Mouse (Mus musculus): ENCODE results near the gene Ager. TPM values are rescaled to one million over a fixed set of nuclear protein-coding genes. Genes with fewer than 3 reads are reported as not detected.
A peak's percentile ranks its signal among the peaks of the same experiment; 100 is the strongest.

Gene Ager
- total RNA-seq, 2 experiments from 2014 or later = 2.6 to 3.0 TPM

DNA sequence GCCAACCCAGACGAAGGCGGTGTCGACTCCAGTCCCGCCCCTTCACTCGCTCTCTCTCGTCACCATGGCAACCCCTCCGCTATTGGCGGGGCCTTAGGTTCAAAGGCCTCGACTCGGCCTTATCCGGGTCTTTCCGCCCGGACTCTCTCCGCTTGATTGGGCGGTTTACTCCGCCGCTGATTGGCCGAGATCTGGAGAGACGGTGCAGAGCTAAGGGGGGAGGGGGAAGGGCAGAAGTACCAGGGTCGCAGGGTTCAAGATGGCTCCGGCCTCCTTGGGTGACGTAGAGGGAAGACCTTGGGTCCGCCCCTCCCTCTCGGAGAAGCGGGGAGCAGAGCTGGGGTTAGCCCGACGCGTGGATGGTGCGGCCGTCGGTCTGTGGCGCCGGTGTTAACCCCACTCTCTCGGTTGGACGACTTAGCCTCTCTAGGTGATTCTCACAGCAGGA is 6.4 kb downstream of the Ager start, which contains the start of gene Agpat1:
Agpat1 (plus strand) TSS at position 202 of the 448 bp plus-strand sequence.
- peak; percentile 73 for ATAC-seq (replicated peaks; ENCODE audit: poor library complexity)

DNA sequence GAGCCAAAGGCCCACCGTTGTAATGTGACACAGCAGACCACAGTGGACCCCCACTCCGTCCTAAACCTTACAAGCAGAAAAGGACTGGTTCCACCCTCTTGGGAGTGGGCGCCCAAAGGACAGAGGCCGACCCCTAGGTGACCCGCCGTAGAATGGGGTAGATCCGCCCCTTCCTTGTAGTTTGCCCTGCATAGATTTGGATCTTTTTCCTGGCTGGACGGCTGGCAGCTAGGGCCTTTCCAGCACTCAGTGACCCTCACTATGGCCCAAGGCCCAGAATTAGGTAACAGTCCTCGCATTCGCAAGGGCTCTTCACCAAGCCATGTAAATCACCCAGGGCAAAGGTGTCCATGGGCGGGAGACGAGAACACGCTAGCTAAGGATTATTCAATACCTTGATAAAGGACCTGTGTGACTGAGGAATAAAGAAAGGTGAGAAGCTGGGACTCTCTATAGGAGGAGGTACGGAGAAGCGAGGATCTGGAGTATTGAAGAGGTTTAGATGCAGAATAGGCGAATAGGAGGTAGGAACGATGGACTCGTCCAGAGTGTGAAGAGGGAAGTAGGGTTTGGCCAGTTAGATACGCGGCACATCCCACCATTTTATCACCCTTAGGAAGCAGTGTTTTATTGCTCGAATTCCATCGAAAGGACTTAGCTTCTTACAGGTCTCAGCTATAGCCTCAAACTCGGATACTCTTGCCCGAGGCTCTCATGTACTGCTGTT is 7.0 kb downstream of the Ager start:
- ATAC-seq (replicated peaks; ENCODE audit: poor library complexity) = no peak

DNA sequence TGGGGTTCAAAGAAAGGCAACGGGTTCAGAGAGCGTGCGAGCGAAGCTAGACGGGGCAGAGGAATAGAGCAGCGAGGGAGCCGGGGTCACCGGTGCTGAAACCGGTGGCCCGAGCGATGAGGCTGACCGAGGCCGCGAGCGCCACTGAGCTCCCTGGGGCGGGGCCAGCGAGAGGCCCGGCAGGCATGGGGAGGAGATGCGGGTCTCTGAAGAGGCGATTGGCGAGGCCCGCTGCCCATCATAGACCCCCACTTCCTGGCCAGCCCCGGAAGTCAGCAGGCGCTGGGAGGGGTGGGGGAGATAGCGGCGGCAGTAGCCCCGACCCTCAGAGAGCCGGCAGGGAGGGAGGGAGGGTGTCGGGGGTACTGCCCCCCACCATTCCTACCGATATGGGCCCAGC is 7.9 kb downstream of the Ager start:
- peak; percentile 45 for ATAC-seq (replicated peaks; ENCODE audit: poor library complexity)

DNA sequence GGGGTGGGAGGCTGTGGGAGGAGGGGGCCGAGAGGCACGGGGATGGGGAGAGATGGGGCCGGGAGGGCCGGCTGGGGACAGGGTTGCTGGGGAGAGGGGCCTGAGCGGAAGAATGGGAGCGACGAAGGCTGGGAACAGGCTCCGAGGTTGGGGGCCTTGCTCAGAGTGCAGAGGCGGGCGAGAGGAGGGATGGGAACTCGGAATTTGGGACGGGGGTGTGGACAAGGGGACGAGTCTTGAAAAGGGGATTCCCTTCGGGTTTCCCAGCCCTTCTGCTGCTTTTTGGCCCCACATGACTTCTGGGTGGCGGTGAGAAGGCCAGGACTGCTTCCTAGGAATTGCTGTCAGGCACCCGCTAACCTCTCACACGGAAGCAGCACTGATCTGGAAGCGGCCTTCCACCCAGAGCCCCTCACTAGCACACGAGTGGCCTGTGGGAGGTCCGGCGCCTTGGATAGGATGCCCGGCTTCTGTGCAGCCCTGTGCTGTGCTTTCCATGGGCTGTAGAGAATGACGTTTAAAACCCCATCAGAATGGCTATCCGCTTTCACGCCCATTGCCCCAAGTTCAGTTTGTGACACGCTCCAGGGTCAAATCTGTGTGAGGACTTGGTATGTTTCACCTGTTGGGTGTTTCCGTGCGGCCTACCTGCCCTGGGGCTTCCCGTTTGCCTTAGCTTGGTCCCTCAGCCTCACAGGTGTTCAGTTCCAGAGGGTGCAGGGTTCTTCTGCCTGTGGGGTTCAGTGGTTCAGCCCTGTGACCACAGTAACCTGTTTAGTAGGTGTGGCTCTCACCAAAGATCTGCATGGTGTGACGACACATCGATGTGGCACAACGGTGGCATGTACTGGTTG is 8.8 kb downstream of the Ager start:
- ATAC-seq (replicated peaks; ENCODE audit: poor library complexity) = no peak

DNA sequence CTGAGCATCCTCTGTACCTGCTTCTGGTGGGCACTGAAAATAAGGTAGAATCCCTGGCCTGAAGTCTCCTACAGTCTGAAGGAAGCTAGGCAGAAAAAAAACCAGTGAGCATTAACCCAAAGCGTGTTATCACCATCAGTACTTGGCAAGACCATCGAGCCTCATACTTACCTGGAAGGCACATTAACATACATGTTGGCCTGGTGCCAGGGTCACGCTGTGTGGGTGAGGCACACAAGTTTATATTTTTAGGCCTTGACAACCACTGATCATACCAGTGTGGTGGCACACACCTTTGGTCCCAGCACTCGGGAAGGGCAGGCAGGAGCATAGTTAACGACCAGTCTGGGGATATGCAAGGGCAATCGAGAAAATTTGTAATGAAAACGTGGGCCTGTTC is 10.3 kb downstream of the Ager start:
- ATAC-seq (replicated peaks; ENCODE audit: poor library complexity) = no peak

DNA sequence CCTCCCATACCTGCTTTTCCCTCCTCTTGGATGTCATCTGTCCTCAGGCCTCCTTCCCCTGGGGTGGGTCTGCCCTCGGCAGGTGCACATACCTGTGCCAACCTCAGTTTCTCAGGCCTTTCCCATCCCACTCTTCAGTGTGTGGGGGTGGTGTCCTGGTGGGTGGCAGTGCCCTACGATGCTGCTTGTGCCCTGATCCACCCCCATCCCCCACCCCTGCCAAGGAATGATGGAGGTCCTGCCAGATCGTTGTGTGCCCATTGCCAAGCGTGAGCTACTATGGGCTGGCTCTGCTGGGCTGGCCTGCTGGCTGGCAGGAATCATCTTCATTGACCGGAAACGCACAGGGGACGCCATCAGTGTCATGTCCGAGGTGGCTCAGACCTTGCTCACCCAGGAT is 13.4 kb downstream of the Ager start:
- ATAC-seq (replicated peaks; ENCODE audit: poor library complexity) = no peak

DNA sequence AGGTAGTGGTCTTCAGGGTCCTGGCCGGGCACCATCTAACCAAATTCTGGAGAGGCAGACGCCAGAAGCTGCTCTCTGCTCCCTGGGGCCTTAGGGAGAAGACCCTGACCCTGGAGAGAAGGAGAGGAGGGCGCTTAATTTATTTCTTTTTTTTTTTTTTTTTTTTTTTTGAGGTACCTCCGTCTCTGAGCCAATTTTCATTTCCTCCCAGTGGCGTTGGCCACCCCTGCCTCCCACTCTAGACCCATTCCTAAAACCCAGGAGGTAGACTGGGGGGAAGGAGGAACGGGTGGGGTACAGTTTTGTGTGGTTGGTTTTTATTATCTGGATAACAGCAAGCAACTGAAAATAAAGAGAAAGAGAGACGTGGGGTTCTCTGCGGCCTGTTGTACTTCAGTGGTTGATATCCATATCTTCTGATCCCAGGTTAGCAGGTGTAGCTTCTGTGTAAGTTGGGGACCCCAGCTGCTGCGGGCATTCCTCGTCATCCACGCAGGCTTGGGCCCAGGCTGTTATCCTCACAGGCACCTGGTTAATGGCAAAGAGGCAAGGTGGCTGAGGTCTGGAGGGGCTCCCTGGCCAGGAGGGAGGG is 15.5 kb downstream of the Ager start:
- ATAC-seq (replicated peaks; ENCODE audit: poor library complexity) = peak; percentile 95

DNA sequence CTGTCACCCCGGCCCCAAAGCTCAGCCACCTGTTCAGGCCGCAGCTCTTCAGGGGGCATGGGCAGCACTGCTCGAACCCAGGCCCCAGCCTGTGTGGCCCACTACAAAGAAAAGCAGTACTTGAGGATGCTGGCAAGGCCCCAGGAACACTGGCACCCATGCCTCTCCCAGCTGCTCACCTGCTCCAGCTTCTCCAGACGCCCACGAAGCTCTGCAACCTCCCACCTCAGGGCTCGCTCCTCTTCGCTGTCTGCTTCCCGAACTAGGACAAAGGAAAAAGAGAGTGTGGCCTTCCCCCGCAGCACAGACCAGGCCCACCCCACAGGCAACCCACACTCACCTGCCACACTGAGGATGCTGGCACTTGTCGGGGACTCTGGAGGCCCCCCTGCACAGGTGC is 16.2 kb downstream of the Ager start:
- ATAC-seq (replicated peaks; ENCODE audit: poor library complexity) = no peak

DNA sequence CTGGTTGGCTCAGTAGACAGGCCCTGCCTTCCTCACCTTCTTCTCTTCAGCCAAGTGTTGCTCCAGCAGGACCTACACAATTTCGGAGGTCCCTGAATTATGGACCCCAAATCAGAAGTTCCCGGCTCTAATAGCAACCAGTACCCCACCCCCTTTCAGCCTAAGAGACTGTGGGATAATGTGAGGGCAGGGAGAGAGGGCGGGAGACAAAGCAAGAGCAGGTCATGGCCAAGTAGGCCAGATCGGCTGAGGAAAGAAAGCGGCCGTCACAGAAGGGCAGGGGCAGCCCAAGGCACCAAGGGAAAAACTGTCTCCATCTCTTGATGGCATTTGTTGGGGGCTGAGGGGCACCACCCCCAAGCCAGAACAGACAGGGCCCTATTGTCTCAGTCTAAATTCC is 18.2 kb downstream of the Ager start, which contains the start of gene Egfl8:
Egfl8 (minus strand) TSS at position 101 of the 400 bp plus-strand sequence.
- ATAC-seq (replicated peaks; ENCODE audit: poor library complexity) = no peak

DNA sequence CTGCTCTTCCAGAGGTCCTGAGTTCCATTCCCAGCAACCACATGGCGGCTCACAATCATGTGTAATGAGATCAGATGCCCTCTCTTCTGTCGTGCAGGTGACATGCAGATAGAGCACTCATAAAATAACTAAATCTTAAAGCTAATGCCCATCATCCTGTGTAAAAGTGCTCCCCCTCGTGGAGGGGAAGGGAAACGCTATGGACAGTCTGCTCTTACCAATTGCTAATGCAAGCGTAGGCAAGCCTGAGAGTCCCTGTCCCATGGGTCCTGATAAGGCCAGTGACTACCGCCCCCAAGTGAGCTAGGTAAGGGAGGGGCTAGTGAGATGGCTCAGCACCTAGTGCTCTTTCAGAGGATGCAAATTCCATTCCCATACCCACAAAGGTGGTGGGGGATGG is 21.3 kb downstream of the Ager start:
- ATAC-seq (replicated peaks; ENCODE audit: poor library complexity) = peak; percentile 97

DNA sequence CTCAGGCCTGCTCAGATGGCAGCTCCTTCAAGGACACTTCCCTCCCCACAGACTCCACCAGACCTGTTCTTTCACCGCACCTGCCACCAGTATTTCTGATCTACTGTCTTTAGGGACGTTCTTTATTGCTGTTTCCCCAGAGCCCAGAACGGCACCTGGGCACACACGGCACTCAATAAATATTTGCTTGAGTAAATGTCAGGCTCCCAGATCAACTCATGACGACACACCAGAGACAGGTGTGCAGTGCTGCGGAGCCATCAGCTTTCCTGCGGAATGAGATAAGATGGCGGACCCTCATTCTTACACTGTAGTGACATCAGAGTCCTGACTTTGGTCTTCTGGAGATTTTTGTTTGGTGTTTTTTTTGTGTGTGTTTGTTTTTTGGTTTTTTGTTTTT is 23.3 kb downstream of the Ager start:
- ATAC-seq (replicated peaks; ENCODE audit: poor library complexity) = no peak

DNA sequence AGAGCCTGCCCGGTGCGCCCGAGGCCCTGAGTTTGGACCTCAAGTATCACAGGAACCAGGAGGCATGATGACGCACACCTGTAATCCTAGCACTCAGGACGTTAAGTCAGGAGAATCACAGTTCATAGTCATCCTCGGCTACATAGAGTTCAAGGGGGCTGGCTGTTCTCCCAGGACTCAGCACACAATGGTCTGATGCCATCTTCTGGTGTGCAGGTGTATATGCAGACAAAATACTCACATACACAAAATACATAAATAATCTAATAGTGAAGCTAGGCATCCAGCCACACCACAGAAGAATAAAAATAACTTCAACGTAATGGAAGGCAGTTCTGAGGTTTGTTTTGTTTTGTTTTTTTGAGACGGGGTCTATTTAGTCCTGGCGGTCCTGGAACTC is 25.5 kb downstream of the Ager start:
- no peak for ATAC-seq (replicated peaks; ENCODE audit: poor library complexity)

DNA sequence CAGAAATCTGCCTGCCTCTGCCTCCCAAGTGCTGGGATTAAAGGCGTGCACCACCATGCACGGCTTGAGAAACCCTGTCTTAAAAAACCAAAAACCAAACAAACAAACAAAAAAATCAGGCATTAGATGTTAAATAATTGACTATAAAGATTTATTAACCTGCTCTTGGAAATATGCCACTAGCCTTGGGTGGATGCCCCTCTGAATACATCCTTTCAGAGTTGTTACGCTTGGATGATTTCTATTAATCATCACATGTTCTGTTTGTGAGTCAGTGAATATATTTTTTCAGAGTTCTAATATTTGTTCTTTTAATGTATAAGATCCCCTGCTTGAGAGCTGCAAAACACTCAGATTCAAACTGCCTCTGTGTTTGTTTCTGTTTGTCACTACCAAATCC is 27.3 kb downstream of the Ager start:
- ATAC-seq (replicated peaks; ENCODE audit: poor library complexity) = no peak

DNA sequence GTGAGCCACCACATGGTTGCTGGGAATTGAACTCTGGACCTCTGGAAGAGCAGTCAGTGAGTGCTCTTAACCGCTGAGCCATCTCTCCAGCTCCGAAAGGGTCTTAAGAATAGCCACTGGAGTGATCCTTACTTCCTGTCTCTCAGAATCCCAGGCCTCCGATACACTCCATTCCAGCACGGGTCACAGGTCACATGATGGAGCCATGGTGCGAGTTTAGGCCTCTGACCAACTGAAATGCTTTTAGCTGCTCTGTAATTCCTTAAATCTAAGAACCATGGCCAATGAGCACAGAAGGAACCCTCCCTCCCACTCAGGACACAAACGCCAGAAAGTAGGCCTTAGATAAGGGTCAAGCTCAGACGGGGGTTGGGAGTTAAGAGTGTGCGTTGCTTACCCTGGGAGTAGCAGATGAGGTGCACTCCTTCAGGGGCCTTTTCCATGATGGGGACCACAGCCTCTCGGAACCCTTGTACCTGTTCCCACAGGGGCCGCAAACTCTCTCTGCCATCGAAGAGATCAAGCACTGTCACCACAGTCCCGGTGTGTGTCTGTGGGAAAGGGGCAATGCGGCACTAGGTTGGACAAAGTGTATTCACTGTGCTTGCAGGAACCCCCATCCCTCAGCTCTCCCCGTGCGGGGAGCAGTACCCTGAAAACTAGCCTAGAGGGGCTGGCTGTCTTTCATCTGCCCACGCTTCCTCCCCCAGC is 28.6 kb downstream of the Ager start:
- no peak for ATAC-seq (replicated peaks; ENCODE audit: poor library complexity)

DNA sequence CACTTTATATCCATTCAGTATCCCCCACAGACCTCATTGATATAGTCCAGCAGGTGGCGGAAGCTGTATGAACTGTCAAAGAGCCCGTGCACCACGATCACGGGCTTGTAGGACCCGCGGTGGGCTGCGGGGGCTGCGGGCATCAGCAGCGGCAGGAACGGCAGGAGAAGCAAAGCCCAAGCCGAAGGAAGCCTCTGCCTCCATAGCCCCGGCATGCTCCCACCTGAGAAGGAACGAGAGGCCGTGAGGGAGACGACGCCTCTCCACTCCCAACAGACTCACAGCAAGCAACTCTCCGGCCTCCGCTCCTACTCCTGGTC is 29.1 kb downstream of the Ager start:
- ATAC-seq (replicated peaks; ENCODE audit: poor library complexity) = peak; percentile 47

DNA sequence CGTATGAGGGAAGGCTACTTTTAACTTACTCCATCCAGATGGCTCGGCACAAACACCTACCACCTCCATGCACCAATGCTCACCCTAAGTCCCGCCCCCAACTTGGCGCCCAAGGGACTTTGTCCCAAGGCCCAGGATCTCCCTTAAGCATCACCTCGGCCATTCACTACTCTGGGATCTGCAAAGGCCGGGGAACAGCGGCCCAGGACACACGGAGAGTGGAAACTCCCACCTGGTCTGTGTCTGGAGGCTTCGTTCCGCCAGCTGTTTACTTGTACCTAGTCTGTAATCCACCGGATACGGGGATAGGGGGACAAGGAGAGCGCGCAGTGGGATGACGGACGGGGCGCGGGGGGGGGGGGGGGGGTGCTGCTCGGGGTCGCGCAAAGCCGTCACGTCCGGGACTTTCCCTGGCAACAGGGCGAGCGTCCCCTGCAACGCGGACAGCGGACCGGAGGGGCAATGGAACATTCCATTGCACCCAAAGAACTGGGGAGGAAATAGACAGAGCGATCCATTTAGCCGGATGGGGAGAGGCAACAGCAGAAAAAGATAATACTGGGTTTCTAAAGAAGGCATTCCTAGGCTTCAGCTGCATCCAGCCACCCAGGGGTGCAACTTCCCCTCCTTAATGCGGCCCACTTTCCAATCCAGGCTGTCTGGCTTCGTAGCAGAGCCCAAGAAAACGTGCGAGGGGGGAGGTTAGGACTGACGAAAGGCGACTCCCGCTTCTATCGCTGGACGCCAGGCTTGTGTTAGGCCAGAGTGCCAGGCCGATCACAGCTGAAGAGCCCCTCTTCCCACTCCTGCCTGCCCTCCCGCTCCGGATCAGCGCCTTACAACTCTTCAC is 29.7 kb downstream of the Ager start:
- ATAC-seq (replicated peaks; ENCODE audit: poor library complexity) = peak; percentile 72

DNA sequence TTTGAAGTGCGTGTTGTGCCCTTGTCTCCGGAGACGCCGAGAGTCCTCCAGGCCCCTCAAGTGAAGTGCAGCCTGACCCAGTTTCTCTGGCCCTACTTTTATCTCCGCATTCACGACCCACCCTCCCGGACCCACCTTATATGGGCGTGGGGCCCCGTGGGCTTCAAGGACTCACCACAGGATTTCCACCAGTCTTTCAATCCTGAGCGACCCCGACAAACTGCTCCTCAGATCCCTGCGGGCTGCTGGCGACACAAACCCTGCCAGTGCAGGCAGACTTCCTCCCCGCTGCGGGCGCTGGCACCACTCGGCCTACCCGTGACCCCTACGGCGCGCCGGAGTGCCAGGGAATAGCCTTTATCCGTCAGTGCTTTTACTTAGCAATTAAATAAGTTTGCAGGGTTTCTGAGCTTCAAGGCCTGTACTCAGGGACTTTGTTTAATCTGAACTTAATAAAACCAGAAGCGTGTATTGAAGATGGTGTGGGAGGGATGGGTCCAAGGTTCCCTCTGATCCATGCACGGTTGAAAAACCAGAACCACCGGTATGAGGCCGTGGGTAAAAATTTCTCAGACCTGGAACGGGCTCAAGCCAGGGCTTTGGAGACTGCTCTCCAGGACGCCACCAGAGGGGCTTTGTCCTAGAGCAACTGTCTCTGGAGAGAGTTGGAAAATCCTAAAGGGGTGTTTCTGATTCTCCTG is 30.4 kb downstream of the Ager start, which contains the start of gene Ppt2:
Ppt2 (minus strand) TSS at position 568 of the 701 bp plus-strand sequence.
- no peak for ATAC-seq (replicated peaks; ENCODE audit: poor library complexity)

DNA sequence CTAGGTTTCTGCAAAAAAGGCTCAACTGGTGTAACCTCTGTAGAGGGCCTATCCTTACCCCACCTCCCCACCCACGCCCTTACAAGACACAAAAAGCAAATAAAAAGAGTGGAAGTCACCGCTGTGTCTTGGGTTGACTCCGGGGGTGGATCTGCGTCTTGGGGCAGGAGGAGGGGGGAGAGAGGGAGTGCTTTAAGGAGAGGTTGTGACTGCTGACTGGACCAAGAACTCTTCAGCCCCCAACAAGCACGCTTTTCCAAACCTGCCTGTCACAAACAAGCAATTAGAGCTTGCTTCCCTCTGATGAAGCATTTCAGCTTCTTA is 30.9 kb downstream of the Ager start:
- no peak for ATAC-seq (replicated peaks; ENCODE audit: poor library complexity)

DNA sequence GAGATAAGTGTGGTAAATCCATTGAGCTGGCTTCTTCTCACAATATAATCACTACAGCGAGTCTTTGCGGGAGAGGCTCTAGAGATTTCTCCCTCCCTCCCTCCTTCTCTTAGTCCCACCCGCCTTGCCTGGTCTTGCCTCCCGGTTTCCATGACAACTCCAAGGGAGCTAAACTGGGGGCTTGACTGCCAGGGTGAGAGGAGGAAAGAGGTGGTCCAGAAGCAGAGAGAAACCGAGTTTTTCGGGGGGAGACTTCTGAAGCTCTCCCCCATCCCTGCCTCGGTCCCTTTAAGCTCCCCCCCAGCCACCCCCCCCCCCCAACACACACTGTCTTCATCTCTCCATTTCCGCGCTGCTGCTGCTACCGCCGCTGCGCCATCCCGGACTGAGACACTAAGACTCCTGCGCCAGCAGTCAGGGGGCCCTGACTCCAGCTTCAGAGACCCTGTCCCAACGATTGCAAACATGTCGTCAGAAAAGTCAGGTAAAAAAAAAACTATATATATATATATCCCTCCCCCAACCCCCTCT is 31.6 kb downstream of the Ager start, which contains the start of gene Prrt1:
Prrt1 (plus strand) TSS at position 313 of the 531 bp plus-strand sequence.
- no peak for ATAC-seq (replicated peaks; ENCODE audit: poor library complexity)

Data from megakaryocyte progenitor cell, adult 5-6 weeks (primary cell).